Mouse (Mus musculus) heart, postnatal 0 days (tissue): ENCODE measurements at regions not wholly inside any gene's neighbourhood (a gene's known extent, or its start where the extent isn't known, plus 50 kb on each side); places are given as distances from the start of the nearest gene placed in this dataset.

Experiments
- ATAC-seq: fragments of 200-750 bp; cut with Nextera tagmentation; 2 replicates; pipeline ENCODE4 v1.8.0; 2017; ENCODE audit warnings: low read depth, moderate number of reproducible peaks, moderate library complexity; ENCODE audit not compliant: insufficient read depth
- DNase-seq: peaks from one replicate; pipeline ENCODE4 v3.0.0-alpha.2; 2016; ENCODE audit warnings: low spot score
- H3K27ac ChIP-seq: fragments of 300-500 bp; sonication (generic); 2 replicates; pipeline ENCODE4 v1.5.1; 2014; ENCODE audit warnings: low read depth, mild to moderate bottlenecking
- H3K27me3 ChIP-seq: fragments of 300-500 bp; sonication (generic); 2 replicates; pipeline ENCODE4 v1.6.1; 2014; ENCODE audit warnings: low read length, mixed read lengths; ENCODE audit not compliant: control insufficient read depth, insufficient read depth
- H3K36me3 ChIP-seq: fragments of 300-500 bp; sonication (generic); replicated peaks from 2 replicates; pipeline ENCODE4 v1.6.1; 2014; ENCODE audit warnings: low read length, mixed read lengths; ENCODE audit not compliant: control insufficient read depth, insufficient read depth
- H3K4me1 ChIP-seq: fragments of 300-500 bp; sonication (generic); 2 replicates; pipeline ENCODE4 v1.6.1; 2014; ENCODE audit warnings: antibody characterized with exemption; ENCODE audit not compliant: control insufficient read depth, insufficient read depth
- H3K4me2 ChIP-seq: fragments of 300-500 bp; sonication (generic); 2 replicates; pipeline ENCODE4 v1.6.1; 2014; ENCODE audit warnings: low read depth, mild to moderate bottlenecking, low read length, moderate library complexity
- H3K4me3 ChIP-seq: fragments of 300-500 bp; sonication (generic); 2 replicates; pipeline ENCODE4 v1.5.1; 2014; ENCODE audit warnings: low read depth, low read length
- H3K9ac ChIP-seq: fragments of 300-500 bp; sonication (generic); replicated peaks from 2 replicates; pipeline ENCODE4 v1.6.1; 2014; ENCODE audit warnings: low read depth, low read length, mixed read lengths
- H3K9me3 ChIP-seq: fragments of 300-500 bp; sonication (generic); replicated peaks from 2 replicates; pipeline ENCODE4 v1.6.1; 2016; ENCODE audit warnings: low read length; ENCODE audit not compliant: control insufficient read depth
- CTCF ChIP-seq: IDR thresholded peaks from 2 replicates; pipeline ENCODE4 v1.5.1; 2016; ENCODE audit warnings: antibody characterized with exemption, control low read depth, low read depth
- EP300 ChIP-seq: IDR thresholded peaks from 2 replicates; pipeline ENCODE4 v1.6.1; 2016; ENCODE audit warnings: antibody characterized with exemption, low read depth
- WGBS: fragments of 180-500 bp; shearing (Covaris S2); extraction: QIAGEN DNeasy Blood & Tissue Kit; methylation state at CpG from one replicate; pipeline ENCODE4 v1.1.7; 2014; 5-methylcytosine and 5-hydroxymethylcytosine counted together

DNA sequence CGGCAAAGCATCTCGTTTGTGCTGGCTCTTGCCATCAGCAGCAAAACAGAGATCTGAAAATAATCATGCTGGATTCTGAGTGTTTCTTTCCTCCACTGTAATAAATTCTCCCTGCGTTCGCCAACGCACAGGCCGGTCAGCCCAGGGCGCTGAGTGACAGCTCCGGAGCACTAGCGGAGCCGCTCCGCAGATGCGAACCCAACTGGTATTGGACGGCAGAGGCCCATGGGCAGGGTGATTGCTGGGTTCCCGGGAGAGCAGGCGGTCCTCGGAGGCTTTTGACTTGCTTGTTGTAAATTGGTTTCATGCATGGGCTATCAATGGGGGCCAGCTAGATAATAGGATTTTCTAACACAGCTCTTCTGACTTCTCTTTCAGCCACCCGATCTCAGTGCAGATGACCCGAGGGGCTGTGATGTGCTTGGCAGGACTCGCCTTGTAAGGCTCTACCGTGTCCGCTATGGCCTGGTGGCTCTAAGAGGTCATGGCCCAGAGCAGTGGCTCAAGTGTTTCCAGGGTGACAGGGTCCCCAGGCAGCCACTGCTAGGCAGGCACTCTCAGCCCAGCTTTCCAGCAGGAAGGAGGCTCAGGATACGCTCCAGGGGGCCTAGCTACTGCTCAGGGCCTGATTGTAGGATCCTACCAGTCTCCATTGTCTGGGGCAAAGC is 179.4 kb upstream of the Nectin1 start:
- ATAC-seq: no peak
- Histone ChIP-seq H3K27ac (no peak overlapping the region), H3K9me3 (no peaks in the 10 kb centered on the region), H3K4me2 (no peak overlapping the region), H3K9ac (no peak overlapping the region), H3K4me3 (no peak overlapping the region), H3K4me1 (no peaks in the 10 kb centered on the region), H3K27me3 (no peaks in the 10 kb centered on the region), H3K36me3 (no peaks in the 10 kb centered on the region)
- TF ChIP-seq CTCF: no peak
- TF ChIP-seq EP300: no peak
- WGBS: 72% methylated on average over 22 of the region's 22 CpGs
- DNase-seq: no peak

GRCm38 (mm10) chr9:43568851-43569250 is 174.9 kb upstream of the Nectin1 start:
- ATAC-seq (no peak), DNase-seq (no peak)
- H3K27me3 ChIP-seq: no peaks in the 10 kb centered on the region
- no peaks in the 10 kb centered on the region for H3K4me1 ChIP-seq
- no peak overlapping the region for H3K9ac ChIP-seq
- no peaks in the 10 kb centered on the region for H3K36me3 ChIP-seq
- 33% methylated on average over 4 of the region's 4 CpGs for WGBS
- H3K4me3 ChIP-seq: no peak overlapping the region
- no peak for TF ChIP-seq EP300
- TF ChIP-seq CTCF: no peak
- H3K9me3 ChIP-seq: no peaks in the 10 kb centered on the region
- no peak overlapping the region for H3K27ac ChIP-seq
- H3K4me2 ChIP-seq: no peak overlapping the region

- H3K4me2 ChIP-seq: no peak overlapping the region
- 60% methylated on average over 6 of the region's 6 CpGs for WGBS
- H3K4me1 ChIP-seq: no peaks in the 10 kb centered on the region
- no peak overlapping the region for H3K4me3 ChIP-seq
- ATAC-seq (no peak), DNase-seq (no peak)
- no peaks in the 10 kb centered on the region for H3K27me3 ChIP-seq
- TF ChIP-seq CTCF: no peak
- no peak for TF ChIP-seq EP300
- no peak overlapping the region for H3K9ac ChIP-seq
- no peak overlapping the region for H3K27ac ChIP-seq
- H3K36me3 ChIP-seq: no peaks in the 10 kb centered on the region
- no peaks in the 10 kb centered on the region for H3K9me3 ChIP-seq
Measured at GRCm38 (mm10) chr9:43571086-43571485, 172.7 kb upstream of the Nectin1 start.

DNA sequence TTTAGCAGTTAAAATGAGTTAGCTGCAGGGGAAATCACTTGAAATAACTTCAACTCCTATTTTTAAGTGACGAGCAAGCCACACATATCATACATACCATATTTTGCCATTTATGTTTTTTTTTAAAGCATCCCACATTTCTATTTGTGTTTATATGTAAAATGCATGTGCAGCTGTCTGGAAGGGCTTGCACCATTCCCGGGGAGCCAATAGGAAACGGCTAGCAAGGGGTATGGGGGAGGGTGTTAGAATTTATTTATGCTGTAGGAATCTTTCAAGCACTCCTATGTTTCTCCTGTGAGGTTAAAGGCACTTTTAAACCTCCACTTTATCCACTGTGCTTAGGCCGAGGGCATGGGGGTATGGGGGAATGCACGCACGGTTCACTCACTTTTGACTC is 168.1 kb upstream of the Nectin1 start:
- ATAC-seq: no peak
- no peak overlapping the region for H3K27ac ChIP-seq
- DNase-seq: no peak
- TF ChIP-seq EP300 (no peak), CTCF (no peak)
- no peaks in the 10 kb centered on the region for H3K36me3 ChIP-seq
- H3K4me2 ChIP-seq: no peak overlapping the region
- H3K9me3 ChIP-seq: no peaks in the 10 kb centered on the region
- WGBS: 79% methylated on average over 6 of the region's 6 CpGs
- H3K4me3 ChIP-seq: no peak overlapping the region
- no peaks in the 10 kb centered on the region for H3K27me3 ChIP-seq
- no peak overlapping the region for H3K9ac ChIP-seq
- no peaks in the 10 kb centered on the region for H3K4me1 ChIP-seq

GRCm38 (mm10) chr9:43580653-43581052 is 163.1 kb upstream of the Nectin1 start:
- TF ChIP-seq EP300: no peak
- no peak for TF ChIP-seq CTCF
- 55% methylated on average over 6 of the region's 6 CpGs for WGBS
- no peak overlapping the region for H3K27ac ChIP-seq
- no peaks in the 10 kb centered on the region for H3K4me1 ChIP-seq
- H3K4me3 ChIP-seq: no peak overlapping the region
- no peak overlapping the region for H3K9ac ChIP-seq
- no peaks in the 10 kb centered on the region for H3K36me3 ChIP-seq
- no peak overlapping the region for H3K4me2 ChIP-seq
- no peaks in the 10 kb centered on the region for H3K27me3 ChIP-seq
- DNase-seq (no peak), ATAC-seq (no peak)
- H3K9me3 ChIP-seq: no peaks in the 10 kb centered on the region

- Histone ChIP-seq H3K9me3 (no peaks in the 10 kb centered on the region), H3K36me3 (no peaks in the 10 kb centered on the region), H3K4me2 (no peak overlapping the region), H3K27me3 (no peaks in the 10 kb centered on the region), H3K27ac (no peak overlapping the region), H3K4me3 (no peak overlapping the region), H3K4me1 (no peaks in the 10 kb centered on the region), H3K9ac (no peak overlapping the region)
- no peak for ATAC-seq
- WGBS: 36% methylated on average over 6 of the region's 6 CpGs
- TF ChIP-seq EP300 (no peak), CTCF (no peak)
- DNase-seq: peak; percentile 17
Measured at GRCm38 (mm10) chr9:43585616-43586015, 158.2 kb upstream of the Nectin1 start.
